Mouse (Mus musculus) myocyte (in vitro differentiated cells): ENCODE measurements around the gene Esr2.

ENCODE experiments used
- E2F4 ChIP-seq: IDR thresholded peaks from one replicate; pipeline ENCODE4 v1.6.1; 2011; ENCODE audit warnings: mild to moderate bottlenecking, control low read depth, moderate library complexity; ENCODE audit not compliant: insufficient read depth
- MAX ChIP-seq: IDR thresholded peaks from one replicate; pipeline ENCODE4 v1.6.1; 2011; ENCODE audit warnings: low read depth, mild to moderate bottlenecking, control low read depth
- MYOD1 ChIP-seq, 3 experiments: IDR thresholded peaks; one replicate each; pipeline ENCODE4 v1.6.1; 2011; ENCODE audit warnings: control low read depth in 2 of 3, low read depth in 2 of 3, mild to moderate bottlenecking in 2 of 3, moderate library complexity in 1 of 3; ENCODE audit not compliant: insufficient read length in 2 of 3, control insufficient read depth in 1 of 3
- POLR2A ChIP-seq: IDR thresholded peaks from one replicate; pipeline ENCODE4 v1.6.1; 2011; ENCODE audit warnings: low read depth, mild to moderate bottlenecking, control low read depth, moderate library complexity; ENCODE audit not compliant: insufficient read length
- SRF ChIP-seq: IDR thresholded peaks from one replicate; pipeline ENCODE4 v1.6.1; 2011; ENCODE audit warnings: low read depth; ENCODE audit not compliant: control insufficient read depth, insufficient read length

DNA sequence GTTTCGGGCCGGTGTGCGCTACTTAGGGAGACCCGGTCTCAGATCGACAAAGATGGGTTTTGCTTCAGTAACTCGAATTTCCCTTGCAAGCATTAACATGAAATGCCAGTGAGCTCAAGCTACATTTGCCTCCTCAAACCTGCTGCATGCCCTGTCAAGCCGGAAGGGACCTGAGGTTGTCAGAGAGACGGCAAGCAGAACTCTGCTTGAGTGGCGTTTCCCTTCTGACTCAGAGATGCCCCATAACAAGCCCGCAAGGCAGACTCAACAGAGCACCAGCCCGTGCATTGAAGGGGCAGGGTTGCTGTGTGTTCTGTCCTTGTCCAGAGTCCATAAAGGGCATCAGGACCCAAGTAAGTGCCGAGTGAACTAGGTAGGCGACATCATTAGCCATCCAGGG is 90.0 kb downstream of the Esr2 start:
- TF ChIP-seq MYOD1 (IDR thresholded peaks at IDR 0.05; ENCODE audit: control insufficient read depth in 1 of 3, insufficient read length in 2 of 3, low read depth in 2 of 3) (no peak), MAX (no peak), SRF (no peak), POLR2A (no peak), E2F4 (no peak)
